Mouse (Mus musculus) forebrain, embryonic 10.5 days (tissue): ENCODE measurements around the gene Fam53b. TPM values are rescaled to one million over a fixed set of nuclear protein-coding genes. Genes with fewer than 3 reads are reported as not detected.

ENCODE experiments used
- DNase-seq: peaks from one replicate; pipeline ENCODE4 v3.0.0-alpha.2; 2017; ENCODE audit warnings: low spot score; ENCODE audit errors: extremely low spot score
- H3K27ac ChIP-seq: fragments of 300-500 bp; sonication (generic); 2 replicates; pipeline ENCODE4 v1.5.1; 2016; ENCODE audit warnings: mild to moderate bottlenecking
- H3K27me3 ChIP-seq: fragments of 300-500 bp; sonication (generic); 2 replicates; pipeline ENCODE4 v1.6.1; 2016; ENCODE audit warnings: mild to moderate bottlenecking; ENCODE audit not compliant: poor library complexity, severe bottlenecking
- H3K36me3 ChIP-seq: fragments of 300-500 bp; sonication (generic); replicated peaks from 2 replicates; pipeline ENCODE4 v1.6.1; 2016; ENCODE audit warnings: mild to moderate bottlenecking, moderate library complexity
- H3K4me1 ChIP-seq: fragments of 300-500 bp; sonication (generic); 2 replicates; pipeline ENCODE4 v1.6.1; 2016
- H3K4me3 ChIP-seq: fragments of 300-500 bp; sonication (generic); 2 replicates; pipeline ENCODE4 v1.5.1; 2016; ENCODE audit warnings: mild to moderate bottlenecking, moderate library complexity
- H3K9me3 ChIP-seq: fragments of 300-500 bp; sonication (generic); 2 replicates; pipeline ENCODE4 v1.6.1; 2016; ENCODE audit warnings: mild to moderate bottlenecking, moderate library complexity
- WGBS: fragments of 180-500 bp; shearing (Covaris S2); methylation state at CpG from one replicate; pipeline ENCODE4 v1.1.7; 2016; 5-methylcytosine and 5-hydroxymethylcytosine counted together
- polyA plus RNA-seq: library from polyadenylated mRNA; unstranded; fragments of >200 nt; fragmentation: Nextera tagmentation; extraction: Ambion mirVana; gene quantifications from 2 replicates; pipeline ENCODE4 v1.2.1, GENCODE M21; 2016

Gene Fam53b
- polyA plus RNA-seq, 1 experiment from 2014 or later, result 39.4 TPM

- no peak for DNase-seq
- Histone ChIP-seq H3K27ac (no peak overlapping the region), H3K4me3 (no peak overlapping the region), H3K36me3 (no peaks in the 10 kb centered on the region), H3K27me3 (no peaks in the 10 kb centered on the region), H3K4me1 (0 out of 2 replicates have a peak, but pooled peaks cover 3% of the 10 kb centered on the region), H3K9me3 (no peaks in the 10 kb centered on the region)
- WGBS, result 89% methylated on average over 3 of the region's 3 CpGs
Observed at GRCm38 (mm10) chr7:132682336-132682735, 131.3 kb downstream of the Fam53b start.

GRCm38 (mm10) chr7:132681831-132682230 lies 131.9 kb downstream of the Fam53b start:
- 91% methylated on average over 1 of the region's 1 CpGs for WGBS
- no peaks in the 10 kb centered on the region for H3K4me1 ChIP-seq
- H3K4me3 ChIP-seq, result no peak overlapping the region
- DNase-seq, result no peak
- no peaks in the 10 kb centered on the region for H3K27me3 ChIP-seq
- H3K27ac ChIP-seq, result 0 out of 2 replicates have a peak overlapping the region, but pooled peaks have one; percentile 40
- H3K36me3 ChIP-seq, result no peaks in the 10 kb centered on the region
- no peaks in the 10 kb centered on the region for H3K9me3 ChIP-seq

- no peaks in the 10 kb centered on the region for H3K27me3 ChIP-seq
Observed at GRCm38 (mm10) chr7:132681296-132681695, 132.4 kb downstream of the Fam53b start.

DNA sequence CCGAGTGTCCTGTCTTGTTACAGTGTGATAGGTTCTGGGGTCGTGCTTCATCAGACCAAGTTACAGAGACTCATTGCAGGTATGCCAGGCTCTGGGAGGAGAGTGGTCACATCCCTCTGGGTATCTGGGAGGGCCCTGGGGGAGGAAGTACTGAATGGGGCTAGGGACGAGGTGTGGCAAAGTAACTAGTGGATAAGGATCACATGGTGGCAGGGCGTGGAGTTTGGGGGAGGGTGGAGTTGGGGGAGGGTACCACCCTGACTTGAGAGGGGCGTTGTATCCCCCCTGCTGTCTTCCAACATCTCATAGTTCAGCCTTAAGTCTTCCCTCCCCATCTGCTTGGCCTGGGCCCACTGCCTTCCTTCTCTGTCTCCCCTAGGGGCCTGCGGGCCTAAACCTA lies 134.1 kb downstream of the Fam53b start:
- no peak overlapping the region for H3K27ac ChIP-seq
- 82% methylated on average over 6 of the region's 6 CpGs for WGBS
- DNase-seq, result no peak
- H3K27me3 ChIP-seq, result peaks cover 9% of the 10 kb centered on the region; the same call in 1 of the 2 replicates
- H3K36me3 ChIP-seq, result no peaks in the 10 kb centered on the region
- peaks cover 6% of the 10 kb centered on the region for H3K4me1 ChIP-seq
- no peaks in the 10 kb centered on the region for H3K9me3 ChIP-seq
- H3K4me3 ChIP-seq, result no peak overlapping the region

More at GRCm38 (mm10) chr7:132681296-132681695, 132.4 kb downstream of the Fam53b start:
- no peak overlapping the region for H3K27ac ChIP-seq
- H3K9me3 ChIP-seq, result no peaks in the 10 kb centered on the region
- 90% methylated on average over 11 of the region's 11 CpGs for WGBS
- no peak overlapping the region for H3K4me3 ChIP-seq
- no peaks in the 10 kb centered on the region for H3K36me3 ChIP-seq
- no peaks in the 10 kb centered on the region for H3K4me1 ChIP-seq
- DNase-seq, result no peak

GRCm38 (mm10) chr7:132679117-132679516 lies 134.6 kb downstream of the Fam53b start:
- no peak for DNase-seq
- peaks cover 13% of the 10 kb centered on the region; the same call in 1 of the 2 replicates for H3K27me3 ChIP-seq
- no peaks in the 10 kb centered on the region for H3K9me3 ChIP-seq
- 80% methylated on average over 4 of the region's 4 CpGs for WGBS
- H3K27ac ChIP-seq, result no peak overlapping the region
- no peaks in the 10 kb centered on the region for H3K36me3 ChIP-seq
- H3K4me3 ChIP-seq, result no peak overlapping the region
- H3K4me1 ChIP-seq, result peaks cover 11% of the 10 kb centered on the region

DNA sequence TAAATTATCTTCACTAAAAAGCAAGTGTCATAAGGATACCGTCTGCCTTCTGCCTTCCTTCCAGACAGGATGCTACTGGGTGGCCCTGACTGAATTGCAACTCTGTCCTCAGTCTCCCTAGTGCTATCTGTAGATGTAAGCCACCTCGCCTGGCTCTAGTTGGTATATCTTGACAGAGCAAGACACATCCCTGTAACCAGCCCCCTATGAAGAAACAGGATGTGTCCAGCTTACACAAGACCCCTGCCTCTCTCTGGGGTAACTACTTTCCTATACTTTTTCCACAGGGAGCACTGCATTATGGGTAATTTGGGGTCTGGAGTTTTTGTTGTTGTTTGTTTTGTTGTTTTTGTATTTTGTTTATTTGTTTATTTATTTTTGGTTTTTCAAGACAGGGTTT lies 137.8 kb downstream of the Fam53b start:
- Histone ChIP-seq H3K4me1 (peaks cover 17% of the 10 kb centered on the region), H3K27ac (no peak overlapping the region), H3K36me3 (no peaks in the 10 kb centered on the region), H3K27me3 (peaks cover 35% of the 10 kb centered on the region), H3K9me3 (no peaks in the 10 kb centered on the region), H3K4me3 (no peak overlapping the region)
- no peak for DNase-seq
- WGBS, result 81% methylated on average over 2 of the region's 2 CpGs

GRCm38 (mm10) chr7:132673931-132674755 lies 139.5 kb downstream of the Fam53b start:
- 55% methylated on average over 17 of the region's 17 CpGs for WGBS
- Histone ChIP-seq H3K27me3 (peaks cover 53% of the 10 kb centered on the region), H3K36me3 (no peaks in the 10 kb centered on the region), H3K27ac (peak overlapping the region; percentile 58; the same call in 1 of the 2 replicates), H3K4me1 (peaks cover 22% of the 10 kb centered on the region), H3K9me3 (no peaks in the 10 kb centered on the region), H3K4me3 (no peak overlapping the region)
- peak; percentile 41 for DNase-seq

- peaks cover 26% of the 10 kb centered on the region for H3K4me1 ChIP-seq
- peaks cover 69% of the 10 kb centered on the region for H3K27me3 ChIP-seq
- WGBS, result 80% methylated on average over 7 of the region's 7 CpGs
- 0 out of 2 replicates have a peak overlapping the region, but pooled peaks have one; percentile 35 for H3K27ac ChIP-seq
- H3K36me3 ChIP-seq, result no peaks in the 10 kb centered on the region
- no peak for DNase-seq
- H3K4me3 ChIP-seq, result no peak overlapping the region
- H3K9me3 ChIP-seq, result no peaks in the 10 kb centered on the region
Observed at GRCm38 (mm10) chr7:132672481-132672959, 141.2 kb downstream of the Fam53b start.

DNA sequence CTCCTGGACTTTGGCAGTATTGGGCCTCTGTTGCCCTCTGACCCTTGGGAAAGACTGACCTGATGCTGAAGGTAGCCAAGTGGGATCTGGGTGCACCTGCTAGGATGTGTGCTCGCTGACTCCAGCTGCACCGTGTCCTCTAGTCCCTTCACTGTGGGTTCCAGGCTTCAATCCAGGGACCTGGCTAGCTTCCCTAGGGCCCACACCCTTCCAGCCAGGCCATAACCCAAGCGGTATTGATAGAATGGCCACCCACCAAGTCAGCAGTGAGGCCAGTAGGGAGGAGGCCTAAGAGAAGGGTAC lies 142.9 kb downstream of the Fam53b start:
- H3K4me3 ChIP-seq, result no peak overlapping the region
- no peaks in the 10 kb centered on the region for H3K36me3 ChIP-seq
- H3K27ac ChIP-seq, result no peak overlapping the region
- no peaks in the 10 kb centered on the region for H3K9me3 ChIP-seq
- WGBS, result 95% methylated on average over 3 of the region's 3 CpGs
- no peak for DNase-seq
- H3K4me1 ChIP-seq, result peaks cover 37% of the 10 kb centered on the region
- peaks cover 83% of the 10 kb centered on the region for H3K27me3 ChIP-seq

DNA sequence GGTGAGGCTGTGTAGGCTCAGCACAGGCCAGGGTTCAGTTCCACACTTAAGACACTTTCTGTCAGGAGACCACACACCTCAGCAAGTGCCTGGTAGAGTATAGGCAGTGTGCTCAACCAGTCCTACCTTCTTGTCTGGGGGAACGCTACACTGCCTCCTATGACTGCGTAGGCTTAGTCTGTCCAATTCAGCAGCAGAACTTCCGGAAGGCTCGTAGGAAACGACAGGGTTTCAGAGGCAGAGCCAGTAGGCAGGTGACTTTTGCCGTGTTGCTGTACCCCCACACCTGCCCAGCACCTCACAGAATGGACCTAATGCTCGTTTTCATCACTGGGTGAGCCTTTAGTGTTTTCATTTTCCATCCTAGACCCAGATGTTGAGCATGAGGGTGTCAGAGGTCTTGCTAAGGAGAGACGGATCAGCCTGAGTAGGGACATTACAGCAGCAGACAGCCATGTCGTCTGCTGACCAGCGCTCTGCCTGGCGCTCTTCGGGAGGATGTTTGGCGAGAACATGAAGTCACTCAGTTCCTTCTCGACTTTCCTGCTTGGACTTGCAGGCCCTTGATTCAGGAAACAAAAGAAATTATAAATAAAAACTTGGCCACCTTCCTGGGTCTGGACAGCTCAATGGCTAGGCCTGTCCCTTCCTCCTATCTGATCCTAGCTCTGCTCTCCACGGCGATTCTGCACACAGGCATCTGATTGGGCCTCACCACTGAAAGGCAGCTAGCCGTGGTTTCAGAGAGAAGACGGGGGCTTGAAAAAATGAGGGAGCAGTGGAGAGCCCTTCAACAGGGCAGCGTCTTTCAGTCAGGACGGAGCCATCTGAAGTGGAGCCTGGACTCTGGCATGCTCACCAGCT lies 143.5 kb downstream of the Fam53b start:
- Histone ChIP-seq H3K4me3 (no peak overlapping the region), H3K36me3 (no peaks in the 10 kb centered on the region), H3K27ac (no peak overlapping the region; the same call in 1 of the 2 replicates), H3K4me1 (peaks cover 43% of the 10 kb centered on the region), H3K27me3 (peaks cover 82% of the 10 kb centered on the region), H3K9me3 (no peaks in the 10 kb centered on the region)
- no peak for DNase-seq
- WGBS, result 93% methylated on average over 20 of the region's 20 CpGs

DNA sequence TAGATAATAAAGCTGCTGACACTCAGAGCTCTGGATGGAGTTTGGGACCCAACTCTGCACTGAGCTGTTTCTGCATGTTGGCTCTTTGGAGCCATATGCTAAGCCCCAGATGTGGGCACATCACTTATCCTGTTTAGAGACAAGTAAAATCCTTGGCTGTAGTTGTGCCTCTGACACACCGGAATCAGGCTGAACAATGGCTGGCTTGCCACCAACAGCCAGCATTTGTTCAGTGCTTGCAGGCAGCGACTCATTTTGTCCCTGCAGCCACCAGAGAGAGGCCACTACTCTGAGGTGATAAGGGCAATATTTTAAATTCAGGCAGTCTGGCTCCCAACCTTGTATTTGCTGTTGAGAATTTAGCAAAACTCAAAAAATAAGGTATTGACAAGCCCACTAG lies 145.1 kb downstream of the Fam53b start:
- no peak overlapping the region for H3K4me3 ChIP-seq
- 69% methylated on average over 2 of the region's 2 CpGs for WGBS
- H3K27ac ChIP-seq, result no peak overlapping the region
- no peaks in the 10 kb centered on the region for H3K9me3 ChIP-seq
- DNase-seq, result no peak
- no peaks in the 10 kb centered on the region for H3K36me3 ChIP-seq
- H3K4me1 ChIP-seq, result peaks cover 44% of the 10 kb centered on the region
- peaks cover 87% of the 10 kb centered on the region for H3K27me3 ChIP-seq

DNA sequence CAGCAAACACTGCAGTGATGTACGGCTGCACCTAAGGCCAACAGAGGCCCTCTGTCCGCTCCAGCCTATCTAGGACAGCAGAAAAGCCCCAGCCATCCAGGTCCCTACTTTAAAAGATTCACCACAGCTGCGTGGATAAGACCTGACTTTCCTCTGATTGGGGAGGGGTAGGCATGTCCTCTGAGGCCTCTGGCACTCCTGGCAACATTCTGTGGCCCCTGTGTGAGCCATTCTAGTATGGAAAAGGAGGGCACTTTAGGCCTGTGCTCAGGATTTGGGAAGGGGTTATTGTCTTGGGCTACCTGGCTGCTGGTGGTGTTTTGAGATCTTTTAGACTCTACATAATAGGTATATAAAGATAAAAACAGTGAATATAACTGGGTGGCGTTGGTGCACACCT lies 147.2 kb downstream of the Fam53b start:
- Histone ChIP-seq H3K4me3 (no peak overlapping the region), H3K9me3 (no peaks in the 10 kb centered on the region), H3K27ac (peak overlapping the region; percentile 82), H3K27me3 (peaks cover 93% of the 10 kb centered on the region), H3K36me3 (no peaks in the 10 kb centered on the region), H3K4me1 (peaks cover 58% of the 10 kb centered on the region)
- no peak for DNase-seq
- WGBS, result 61% methylated on average over 4 of the region's 4 CpGs
